Mouse (Mus musculus): ENCODE data around the gene Cep57l1. TPM values are rescaled to one million over a fixed set of nuclear protein-coding genes. Genes with fewer than 3 reads are reported as not detected.

Cep57l1 gene
- polyA plus RNA-seq, 2 experiments = 7.1 to 10.6 TPM

DNA sequence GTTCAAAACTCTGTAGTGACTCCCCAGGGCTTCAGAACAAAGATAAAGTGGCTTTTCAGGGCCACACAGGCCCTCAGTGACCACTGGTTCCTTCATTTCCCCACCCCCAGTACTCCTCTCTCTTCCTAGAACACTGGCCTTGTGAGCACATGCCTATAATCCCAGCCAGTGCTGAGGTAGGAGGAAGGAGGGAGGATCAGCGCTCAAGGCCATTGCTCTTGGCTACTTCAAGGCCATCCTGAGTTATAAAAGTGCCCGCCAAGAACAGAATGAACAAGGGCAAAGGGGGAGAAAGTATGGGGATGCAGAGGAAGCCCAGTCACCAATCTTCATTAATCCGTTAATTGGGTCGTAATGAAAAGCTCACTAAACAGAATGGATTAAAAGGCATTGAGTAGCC, 44.1 kb downstream of the Cep57l1 start:
- H3K27ac ChIP-seq = no peak overlapping the region
- H3K4me3 ChIP-seq (ENCODE audit: insufficient read depth in 1 of 2, low read depth in 2 of 2, low read length in 2 of 2) = no peak overlapping the region
- WGBS (ENCODE audit: insufficient replicate concordance) = 78% methylated on average over 4 of the region's 4 CpGs
- H3K9ac ChIP-seq (replicated peaks) = no peak overlapping the region
- H3K4me1 ChIP-seq (replicated peaks; ENCODE audit: control insufficient read depth in 2 of 2, insufficient read depth in 2 of 2, low read length in 1 of 2) = no peaks in the 10 kb centered on the region
- H3K36me3 ChIP-seq (replicated peaks; ENCODE audit: control insufficient read depth, insufficient read depth, low read depth) = no peaks in the 10 kb centered on the region
- DNase-seq (ENCODE audit: low read depth in 3 of 3, low spot score in 3 of 3) = no peak
- no peaks in the 10 kb centered on the region for H3K9me3 ChIP-seq (ENCODE audit: control insufficient read depth, low read length)
- no peak overlapping the region for H3K4me2 ChIP-seq (ENCODE audit: low read depth)
- no peak for ATAC-seq (ENCODE audit: insufficient read depth)
- no peaks in the 10 kb centered on the region for H3K27me3 ChIP-seq (ENCODE audit: control insufficient read depth, insufficient read depth, low read length)
- TF ChIP-seq CTCF (IDR thresholded peaks at IDR 0.05; ENCODE audit: low read depth) (no peak), EP300 (IDR thresholded peaks at IDR 0.05; ENCODE audit: low read depth) (no peak)

DNA sequence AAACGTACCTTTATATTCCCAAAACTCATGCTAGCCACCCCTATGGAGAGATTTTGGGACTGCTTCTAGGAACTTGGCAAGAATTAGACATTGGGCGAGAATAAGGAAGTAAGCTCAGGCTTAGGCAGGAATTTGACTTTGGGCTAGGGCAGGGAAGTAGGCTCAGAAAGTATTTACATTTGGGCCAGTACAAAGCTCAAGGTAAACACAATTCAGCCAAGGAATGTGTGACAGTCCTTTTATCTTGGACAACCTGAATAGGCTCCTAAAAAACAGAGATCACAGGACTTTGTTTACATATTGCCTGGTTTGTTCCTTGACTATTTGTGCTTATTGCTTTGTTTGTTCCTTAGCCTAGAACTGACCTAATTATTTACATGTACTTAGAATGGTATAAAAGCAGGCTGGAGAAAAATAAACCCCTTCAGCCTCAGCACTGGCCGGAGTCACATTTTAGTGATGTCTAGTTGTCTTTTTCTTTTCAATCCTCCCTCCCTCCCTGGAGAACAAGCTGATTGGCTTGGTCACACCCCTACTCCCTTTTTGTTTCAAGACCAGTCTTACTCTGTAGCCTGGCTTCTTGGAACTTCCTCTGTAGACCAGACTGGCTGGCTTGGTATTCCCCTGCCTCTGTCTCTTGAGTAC, 45.8 kb downstream of the Cep57l1 start:
- 66% methylated on average over 3 of the region's 3 CpGs for WGBS (ENCODE audit: insufficient replicate concordance)
- no peaks in the 10 kb centered on the region for H3K36me3 ChIP-seq (replicated peaks; ENCODE audit: control insufficient read depth, insufficient read depth, low read depth)
- no peak overlapping the region for H3K27ac ChIP-seq

DNA sequence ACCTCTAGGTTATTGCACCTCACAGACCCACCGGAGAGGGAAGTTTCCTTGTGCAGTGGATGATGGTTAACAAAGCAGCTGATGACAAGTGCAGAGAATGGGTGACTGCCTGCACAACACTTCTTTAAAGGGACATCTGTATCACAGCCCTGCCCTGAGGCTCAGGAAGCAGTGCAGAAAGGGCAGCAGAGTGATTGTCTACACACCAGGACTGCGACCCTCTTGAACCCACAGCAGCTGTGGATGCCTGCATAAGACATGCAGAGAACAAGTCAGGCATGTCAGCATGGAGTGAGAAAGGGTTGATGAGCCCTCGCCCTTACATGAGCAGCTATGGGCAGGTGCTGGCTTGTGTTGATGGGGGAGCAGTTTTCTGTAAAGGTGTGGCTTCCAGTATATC, 48.8 kb downstream of the Cep57l1 start:
- H3K4me2 ChIP-seq (ENCODE audit: low read depth) = no peak overlapping the region
- no peaks in the 10 kb centered on the region for H3K27me3 ChIP-seq (ENCODE audit: control insufficient read depth, insufficient read depth, low read length)
- peaks cover 0 to 3% of the 10 kb centered on the region in 2 experiments; a peak in 1 of 4 replicates for H3K4me1 ChIP-seq (replicated peaks; ENCODE audit: control insufficient read depth in 2 of 2, insufficient read depth in 2 of 2, low read length in 1 of 2)
- H3K9me3 ChIP-seq (ENCODE audit: control insufficient read depth, low read length) = no peaks in the 10 kb centered on the region
- TF ChIP-seq EP300 (IDR thresholded peaks at IDR 0.05; ENCODE audit: low read depth) (no peak), CTCF (IDR thresholded peaks at IDR 0.05; ENCODE audit: low read depth) (no peak)
- no peak overlapping the region for H3K27ac ChIP-seq
- no peak for ATAC-seq (ENCODE audit: insufficient read depth)
- H3K4me3 ChIP-seq (ENCODE audit: insufficient read depth in 1 of 2, low read depth in 2 of 2, low read length in 2 of 2) = no peak overlapping the region
- no peak for DNase-seq (ENCODE audit: low read depth in 3 of 3, low spot score in 3 of 3)
- WGBS (ENCODE audit: insufficient replicate concordance) = 76% methylated on average over 3 of the region's 3 CpGs
- H3K9ac ChIP-seq (replicated peaks) = no peak overlapping the region
- H3K36me3 ChIP-seq (replicated peaks; ENCODE audit: control insufficient read depth, insufficient read depth, low read depth) = no peaks in the 10 kb centered on the region

More for the DNA sequence above, 45.8 kb downstream of the Cep57l1 start:
- Histone ChIP-seq H3K9ac (replicated peaks) (no peak overlapping the region), H3K4me3 (ENCODE audit: insufficient read depth in 1 of 2, low read depth in 2 of 2, low read length in 2 of 2) (no peak overlapping the region), H3K9me3 (ENCODE audit: control insufficient read depth, low read length) (no peaks in the 10 kb centered on the region), H3K4me2 (ENCODE audit: low read depth) (no peak overlapping the region), H3K27me3 (ENCODE audit: control insufficient read depth, insufficient read depth, low read length) (no peaks in the 10 kb centered on the region), H3K4me1 (replicated peaks; ENCODE audit: control insufficient read depth in 2 of 2, insufficient read depth in 2 of 2, low read length in 1 of 2) (peaks cover 0 to 3% of the 10 kb centered on the region in 2 experiments; a peak in 1 of 4 replicates)
- no peak for DNase-seq (ENCODE audit: low read depth in 3 of 3, low spot score in 3 of 3)
- TF ChIP-seq EP300 (IDR thresholded peaks at IDR 0.05; ENCODE audit: low read depth) = no peak
- no peak for TF ChIP-seq CTCF (IDR thresholded peaks at IDR 0.05; ENCODE audit: low read depth)
- ATAC-seq (ENCODE audit: insufficient read depth) = no peak

DNA sequence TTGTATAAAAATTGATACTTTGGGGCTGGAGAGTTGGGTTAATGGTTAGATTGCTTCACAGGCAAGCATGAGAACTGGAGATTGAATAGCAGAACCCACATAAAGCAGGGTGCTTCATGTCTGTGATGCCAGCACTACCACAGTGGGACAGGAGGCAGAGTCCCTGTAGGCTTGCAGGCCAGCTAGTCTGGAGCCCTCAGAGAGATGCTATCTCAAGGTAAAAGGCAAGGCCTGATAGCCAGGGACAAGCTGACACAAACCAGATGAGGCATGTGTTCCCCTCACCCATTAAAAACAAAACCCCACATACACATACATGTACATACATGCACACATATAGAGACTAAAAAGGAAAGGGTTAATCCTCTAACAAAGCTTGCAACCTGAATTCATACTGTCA, 51.6 kb downstream of the Cep57l1 start:
- H3K9ac ChIP-seq (replicated peaks) = no peak overlapping the region
- H3K9me3 ChIP-seq (ENCODE audit: control insufficient read depth, low read length) = no peaks in the 10 kb centered on the region
- no peak for DNase-seq (ENCODE audit: low read depth in 3 of 3, low spot score in 3 of 3)
- TF ChIP-seq EP300 (IDR thresholded peaks at IDR 0.05; ENCODE audit: low read depth) (no peak), CTCF (IDR thresholded peaks at IDR 0.05; ENCODE audit: low read depth) (no peak)
- no peak overlapping the region for H3K4me2 ChIP-seq (ENCODE audit: low read depth)
- H3K4me1 ChIP-seq (replicated peaks; ENCODE audit: control insufficient read depth in 2 of 2, insufficient read depth in 2 of 2, low read length in 1 of 2) = peaks cover 0 to 3% of the 10 kb centered on the region in 2 experiments; a peak in 1 of 4 replicates
- no peak overlapping the region for H3K4me3 ChIP-seq (ENCODE audit: insufficient read depth in 1 of 2, low read depth in 2 of 2, low read length in 2 of 2)
- no peaks in the 10 kb centered on the region for H3K36me3 ChIP-seq (replicated peaks; ENCODE audit: control insufficient read depth, insufficient read depth, low read depth)
- no peak overlapping the region for H3K27ac ChIP-seq
- no peak for ATAC-seq (ENCODE audit: insufficient read depth)
- H3K27me3 ChIP-seq (ENCODE audit: control insufficient read depth, insufficient read depth, low read length) = no peaks in the 10 kb centered on the region

DNA sequence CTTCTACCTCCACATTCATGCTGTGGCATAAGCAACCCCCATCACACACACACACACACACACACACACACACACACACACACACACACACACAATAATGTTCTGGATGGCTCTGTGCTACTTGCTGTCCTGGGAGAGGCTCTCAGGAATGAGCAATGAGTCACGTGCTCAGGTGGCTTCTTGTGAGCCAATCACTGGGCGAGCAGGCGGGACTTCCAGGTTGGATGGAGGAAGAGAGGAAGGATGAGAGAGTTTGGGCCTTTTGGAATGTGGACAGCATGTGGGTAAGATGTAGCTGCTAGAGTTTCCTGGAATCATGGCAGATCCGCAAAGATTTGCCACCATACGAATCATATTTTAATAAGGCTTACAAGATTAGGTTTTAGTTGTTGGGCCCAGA, 52.4 kb downstream of the Cep57l1 start:
- DNase-seq (ENCODE audit: low read depth in 3 of 3, low spot score in 3 of 3) (no peak), ATAC-seq (ENCODE audit: insufficient read depth) (no peak)
- Histone ChIP-seq H3K4me3 (ENCODE audit: insufficient read depth in 1 of 2, low read depth in 2 of 2, low read length in 2 of 2) (no peak overlapping the region), H3K36me3 (replicated peaks; ENCODE audit: control insufficient read depth, insufficient read depth, low read depth) (no peaks in the 10 kb centered on the region), H3K4me1 (replicated peaks; ENCODE audit: control insufficient read depth in 2 of 2, insufficient read depth in 2 of 2, low read length in 1 of 2) (peaks cover 0 to 3% of the 10 kb centered on the region in 2 experiments; a peak in 1 of 4 replicates), H3K9ac (replicated peaks) (no peak overlapping the region), H3K27me3 (ENCODE audit: control insufficient read depth, insufficient read depth, low read length) (no peaks in the 10 kb centered on the region), H3K4me2 (ENCODE audit: low read depth) (no peak overlapping the region), H3K27ac (no peak overlapping the region), H3K9me3 (ENCODE audit: control insufficient read depth, low read length) (no peaks in the 10 kb centered on the region)
- TF ChIP-seq EP300 (IDR thresholded peaks at IDR 0.05; ENCODE audit: low read depth) (no peak), CTCF (IDR thresholded peaks at IDR 0.05; ENCODE audit: low read depth) (no peak)
- WGBS (ENCODE audit: insufficient replicate concordance) = 83% methylated on average over 5 of the region's 5 CpGs

Measured in liver, embryonic 14.5 days (tissue).